Mouse (Mus musculus): ENCODE results near the gene Olfr1085. TPM values are rescaled to one million over a fixed set of nuclear protein-coding genes. Genes with fewer than 3 reads are reported as not detected.
"Not testable (repeated sequence)": the region's sequence is repeated elsewhere in the genome, so short reads cannot be mapped to it uniquely, and the experiment has no call there.

Gene Olfr1085
- total RNA-seq (2021) = not detected
- long read RNA-seq, experiment 1 = 0 reads
- long read RNA-seq, experiment 2 = 0 reads

DNA sequence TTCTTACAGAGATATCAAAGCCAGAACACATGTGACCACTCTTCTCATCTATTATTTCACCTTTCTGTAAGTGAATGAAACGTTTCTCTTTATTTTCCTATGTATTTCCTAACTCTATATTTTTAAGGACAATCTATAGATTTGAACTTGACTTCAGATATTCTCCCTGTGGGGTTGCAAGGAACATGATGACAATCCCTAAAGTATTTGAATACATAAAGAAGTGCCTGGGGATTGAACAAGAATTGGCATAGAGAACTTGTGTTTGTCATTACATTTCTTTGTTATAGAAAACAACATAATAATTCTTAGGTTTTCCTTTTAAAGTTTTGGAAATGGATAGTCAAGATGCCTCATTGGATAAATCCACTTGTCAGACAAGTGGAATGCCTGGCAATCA lies at the start of gene Olfr1085:
TSS of gene Olfr1085 (minus strand) at position 101 of the 400 bp plus-strand sequence.
- no peak for DNase-seq (ENCODE audit: low spot score in 2 of 2)

DNA sequence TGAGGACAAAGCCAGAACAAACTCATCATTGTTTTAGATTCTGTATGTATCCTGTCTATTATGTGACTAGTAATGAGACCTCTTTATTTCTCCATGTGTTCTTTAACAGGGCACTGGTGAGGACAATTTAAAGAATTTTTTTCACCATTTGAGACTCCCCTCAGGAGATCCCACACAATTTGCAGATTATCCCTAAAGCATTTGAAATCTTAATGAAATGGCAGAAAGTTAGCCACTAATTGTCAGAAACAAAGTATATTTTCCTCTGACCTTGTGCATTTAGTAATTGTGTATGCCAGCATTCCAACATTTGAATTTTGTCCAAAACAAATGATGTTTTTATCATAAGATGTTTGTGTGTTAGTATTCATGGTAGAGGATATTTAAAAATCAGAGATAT lies 36.5 kb upstream of the Olfr1085 start, which contains the start of gene Olfr1087:
TSS of gene Olfr1087 (minus strand) at position 101 of the 400 bp plus-strand sequence.
- DNase-seq (ENCODE audit: low spot score in 2 of 2) = no peak

DNA sequence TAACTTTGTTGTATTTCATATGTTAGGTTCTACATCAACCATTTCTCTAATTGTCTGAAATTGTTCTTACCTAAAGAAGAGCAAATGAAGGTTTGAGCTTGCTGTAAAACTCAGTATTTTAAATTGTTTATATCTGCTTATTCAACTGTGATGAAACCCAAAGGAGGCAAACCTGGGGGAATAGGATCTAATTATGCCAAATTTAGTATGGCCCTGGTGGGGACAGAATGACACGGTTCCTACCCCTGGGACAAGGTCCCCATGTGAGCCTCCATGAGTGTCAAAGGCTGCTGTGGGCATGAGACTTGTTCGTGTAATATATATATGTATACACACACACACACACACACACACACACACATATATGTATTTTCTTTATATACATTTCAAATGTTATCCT lies 18.2 kb upstream of the Olfr1085 start, which contains the start of gene Olfr1086:
TSS of gene Olfr1086 (minus strand) at position 101 of the 400 bp plus-strand sequence.
- no peak for DNase-seq (ENCODE audit: low spot score in 2 of 2)

DNA sequence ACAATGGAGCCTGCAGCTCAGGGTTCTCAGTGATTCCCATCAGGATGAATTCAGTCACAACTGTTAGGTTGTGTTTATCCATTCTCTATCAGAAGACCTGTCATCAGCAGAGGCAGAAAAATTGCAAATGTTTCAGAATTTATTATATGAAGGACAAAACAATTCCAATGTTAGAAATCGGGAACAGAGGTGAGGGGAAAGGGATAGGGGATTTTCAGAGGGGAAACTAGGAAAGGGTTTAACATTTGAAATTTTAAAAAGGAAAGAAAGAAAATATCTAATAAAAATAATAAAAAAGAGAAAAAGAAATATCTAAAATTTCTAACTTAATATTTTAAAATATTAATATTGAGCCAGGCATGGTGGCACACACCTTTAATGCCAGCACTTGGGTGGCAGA lies 22.2 kb downstream of the Olfr1085 start, which contains the start of gene Olfr1084:
TSS of gene Olfr1084 (minus strand) at position 101 of the 400 bp plus-strand sequence.
- DNase-seq (ENCODE audit: low spot score in 2 of 2) = not testable (repeated sequence)

Other genes with a start within 250 kb of the Olfr1085 start
- not detected for gene Olfr1061, start 248.0 kb downstream of the Olfr1085 start, total RNA-seq (2021)
- gene Olfr1062, start 235.3 kb downstream of the Olfr1085 start, total RNA-seq (2021) = not detected
- not detected for gene Olfr1065, start 211.4 kb downstream of the Olfr1085 start, total RNA-seq (2021)
- not detected for gene Olfr1066, start 205.8 kb downstream of the Olfr1085 start, total RNA-seq (2021)
- gene Olfr228, start 174.6 kb downstream of the Olfr1085 start, total RNA-seq (2021) = not detected
- not detected for gene Olfr1076, start 153.6 kb downstream of the Olfr1085 start, total RNA-seq (2021)
- not detected for gene Olfr1079, start 119.5 kb downstream of the Olfr1085 start, total RNA-seq (2021)
- gene Olfr1080, start 103.8 kb downstream of the Olfr1085 start, total RNA-seq (2021) = not detected
- not detected for gene Olfr1082, start 63.1 kb downstream of the Olfr1085 start, total RNA-seq (2021)
- gene Olfr1084, start 22.3 kb downstream of the Olfr1085 start, total RNA-seq (2021) = not detected
- not detected for gene Olfr1086, start 18.1 kb upstream of the Olfr1085 start, total RNA-seq (2021)
- gene Olfr1087, start 36.4 kb upstream of the Olfr1085 start, total RNA-seq (2021) = not detected
- not detected for gene Olfr1089, start 71.7 kb upstream of the Olfr1085 start, total RNA-seq (2021)
- gene Olfr1090, start 97.0 kb upstream of the Olfr1085 start, total RNA-seq (2021) = not detected
- gene Olfr1093, start 120.5 kb upstream of the Olfr1085 start, total RNA-seq (2021) = not detected
- gene Olfr141, start 148.0 kb upstream of the Olfr1085 start, total RNA-seq (2021) = not detected
- not detected for gene Olfr1094, start 162.6 kb upstream of the Olfr1085 start, total RNA-seq (2021)
- not detected for gene Olfr1095, start 189.7 kb upstream of the Olfr1085 start, total RNA-seq (2021)
- not detected for gene Gm13723, start 212.8 kb upstream of the Olfr1085 start, total RNA-seq (2021)
- gene Olfr1097, start 230.2 kb upstream of the Olfr1085 start, total RNA-seq (2021) = not detected